In the genomic region with DNA sequence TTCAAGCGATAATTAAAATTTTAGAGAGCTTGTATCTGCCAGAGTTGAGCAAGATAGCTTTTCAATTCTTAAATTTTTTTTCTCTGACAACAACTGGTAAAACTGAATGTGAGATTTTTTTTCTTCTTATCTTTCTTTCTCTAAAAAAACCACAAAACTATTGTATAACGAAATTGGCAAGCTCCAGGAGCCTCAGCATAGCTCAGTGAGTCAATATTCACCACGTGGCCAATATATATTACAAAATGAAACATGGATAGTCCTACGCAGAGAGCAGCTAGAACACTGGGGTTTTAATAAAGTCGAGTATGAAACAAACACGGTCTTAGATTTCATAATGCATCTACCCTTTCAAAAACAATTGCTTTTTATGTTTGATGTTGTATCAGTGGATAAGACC, we compare ENCODE assay signal across 29 mouse cellular contexts. TPM values are rescaled to one million over a fixed set of nuclear protein-coding genes. Genes with fewer than 3 reads are reported as not detected.
"Had no signal": no experiment of that assay in that cellular context is flagged by ENCODE, and none has a peak within 500 bp of the region (broad histone marks: within the 10 kb centered on the region; RNA-seq: fewer than 3 reads in every experiment).

No protein-coding gene starts in this region.

- H3K4me3 ChIP-seq: lung, embryonic 15.5 days; megakaryocyte, embryonic 14.5 days; midbrain, embryonic 13.5 days; midbrain, embryonic 15.5 days; neural tube, embryonic 13.5 days; neural tube, embryonic 15.5 days had no signal

- H3K4me2 ChIP-seq: lung, embryonic 15.5 days; midbrain, embryonic 11.5 days; midbrain, embryonic 13.5 days; midbrain, embryonic 15.5 days; neural tube, embryonic 13.5 days; neural tube, embryonic 15.5 days had no signal

- H3K27me3 ChIP-seq: lung, embryonic 15.5 days; midbrain, embryonic 13.5 days; midbrain, embryonic 15.5 days; neural tube, embryonic 13.5 days; neural tube, embryonic 15.5 days had no signal

- H3K4me1 ChIP-seq: lung, embryonic 15.5 days; megakaryocyte, embryonic 14.5 days; midbrain, embryonic 13.5 days; midbrain, embryonic 15.5 days; neural tube, embryonic 15.5 days had no signal

- H3K36me3 ChIP-seq: lung, embryonic 15.5 days; midbrain, embryonic 13.5 days; midbrain, embryonic 15.5 days; neural tube, embryonic 13.5 days; neural tube, embryonic 15.5 days had no signal

- H3K9ac ChIP-seq: liver, postnatal 0 days; lung, embryonic 15.5 days; midbrain, embryonic 13.5 days; midbrain, embryonic 15.5 days; neural tube, embryonic 13.5 days; neural tube, embryonic 15.5 days had no signal

- ATAC-seq: liver, postnatal 0 days; lung, postnatal 0 days; midbrain, embryonic 13.5 days; midbrain, embryonic 15.5 days had no signal

- H3K9me3 ChIP-seq: lung, embryonic 15.5 days; megakaryocyte, embryonic 14.5 days; midbrain, embryonic 13.5 days; midbrain, embryonic 15.5 days; neural tube, embryonic 13.5 days had no signal

- DNase-seq: liver, postnatal 0 days; lung, adult 2 months; lung, postnatal 14 days; lung, postnatal 36 days; retina, postnatal 1 day; right cerebral cortex, adult 18-20 months; right cerebral cortex, postnatal 25 days; right cerebral cortex, postnatal 4 days; spleen, adult 18-20 months; thymus, adult 2 months; thymus, postnatal 25 days; thymus, postnatal 4 days had no signal

- H3K27ac ChIP-seq: lung, embryonic 15.5 days; macrophage; midbrain, embryonic 13.5 days; midbrain, embryonic 15.5 days; neural tube, embryonic 13.5 days; neural tube, embryonic 15.5 days had no signal

RNA-seq across cellular contexts. Expression of gene Gm39653, which starts 24.2 kb away (rescaled TPM):
- total RNA-seq: megakaryocyte progenitor cell, adult 5-6 weeks; midbrain, postnatal 0 days; monocyte, adult 5-6 weeks had no signal
- polyA plus RNA-seq: liver, postnatal 0 days; lung, adult 2 months; lung, embryonic 15.5 days; lung, postnatal 0 days; macrophage; midbrain, embryonic 11.5 days; midbrain, embryonic 13.5 days; midbrain, embryonic 15.5 days; midbrain, postnatal 0 days; neural tube, embryonic 11.5 days; neural tube, embryonic 13.5 days; small intestine, adult 2 months; stomach, embryonic 14.5 days; stomach, embryonic 16.5 days; thymus, adult 2 months; urinary bladder, adult 2 months had no signal

RNA-seq across cellular contexts. Expression of gene Dytn, which starts 46.8 kb away (rescaled TPM):
- total RNA-seq: megakaryocyte progenitor cell, adult 5-6 weeks; midbrain, postnatal 0 days; monocyte, adult 5-6 weeks had no signal
- polyA plus RNA-seq: liver, postnatal 0 days; lung, embryonic 15.5 days; lung, postnatal 0 days; macrophage; midbrain, embryonic 11.5 days; midbrain, embryonic 13.5 days; midbrain, embryonic 15.5 days; midbrain, postnatal 0 days; neural tube, embryonic 11.5 days; small intestine, adult 2 months; stomach, embryonic 14.5 days; stomach, embryonic 16.5 days; thymus, adult 2 months had no signal
